Mouse (Mus musculus): Measurements from ENCODE around the gene Polr3gl.

The Polr3gl gene

GRCm38 (mm10) chr3:96555041-96555596, 38.9 kb downstream of the Polr3gl start:
- DNase-seq = no peak

- no peak for DNase-seq
These were observed 39.7 kb downstream of the Polr3gl start for GRCm38 (mm10) chr3:96554251-96554650.

GRCm38 (mm10) chr3:96553601-96554000, 40.4 kb downstream of the Polr3gl start:
- DNase-seq = no peak

- no peak for DNase-seq
These were observed 42.1 kb downstream of the Polr3gl start for GRCm38 (mm10) chr3:96551890-96552289.

DNA sequence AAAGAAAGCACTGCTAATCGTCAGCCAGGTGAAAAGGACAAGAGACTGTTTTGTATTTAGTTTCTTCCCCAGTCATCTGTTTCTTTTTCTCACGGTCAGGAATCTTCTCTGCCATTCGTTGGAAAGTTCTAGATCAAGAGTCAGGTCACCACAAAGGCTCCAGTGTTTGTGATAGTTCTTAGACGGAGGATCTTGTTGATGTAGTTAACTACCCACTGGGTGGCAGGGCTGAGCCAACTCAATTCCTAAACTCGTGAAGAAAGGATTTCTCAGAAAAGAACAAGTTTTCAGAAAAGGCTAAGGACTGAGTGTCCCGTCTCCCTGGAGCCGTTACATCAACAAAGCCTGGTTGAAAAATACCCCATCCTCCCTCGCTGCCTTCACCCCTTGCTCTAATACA, 42.8 kb downstream of the Polr3gl start:
- no peak for DNase-seq

DNA sequence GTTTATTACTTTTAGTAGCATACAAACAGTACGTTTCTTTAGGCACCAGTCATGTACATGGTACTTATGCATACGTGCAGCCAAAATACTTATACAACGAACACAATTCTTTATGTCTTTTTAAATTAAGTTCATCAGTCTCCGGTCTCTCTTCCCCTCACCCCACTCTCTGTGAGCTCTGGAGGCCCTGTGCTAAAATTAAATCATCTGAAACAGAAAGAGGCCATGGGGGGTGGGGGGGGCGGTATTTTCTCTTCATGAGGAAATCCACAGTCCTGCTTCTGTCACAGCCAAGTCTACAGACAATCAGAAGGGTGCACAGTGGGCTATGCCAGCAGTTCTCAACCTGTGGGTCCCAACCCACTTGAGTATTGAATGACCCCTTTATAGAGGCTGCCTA, 44.6 kb downstream of the Polr3gl start:
- DNase-seq = no peak

DNA sequence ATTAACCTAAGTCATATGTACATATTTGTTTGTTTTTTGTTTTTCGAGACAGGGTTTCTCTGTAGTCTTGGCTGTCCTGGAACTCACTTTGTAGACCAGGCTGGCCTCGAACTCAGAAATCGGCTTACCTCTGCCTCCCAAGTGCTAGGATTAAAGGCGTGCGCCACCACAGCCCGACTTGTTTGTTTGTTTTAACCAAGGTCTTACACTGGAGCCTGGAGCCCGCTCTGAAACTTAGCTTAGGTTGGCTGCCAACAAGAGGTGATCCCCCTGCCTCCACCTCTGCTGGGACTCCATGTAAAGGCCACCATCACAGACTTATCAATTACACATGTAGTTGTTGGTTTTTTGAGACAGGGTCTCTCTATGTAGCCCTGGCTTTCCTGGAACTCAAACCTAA, 45.2 kb downstream of the Polr3gl start:
- DNase-seq = no peak

- DNase-seq = peak; percentile 72
These were observed 46.5 kb downstream of the Polr3gl start for GRCm38 (mm10) chr3:96547389-96547960.

DNA sequence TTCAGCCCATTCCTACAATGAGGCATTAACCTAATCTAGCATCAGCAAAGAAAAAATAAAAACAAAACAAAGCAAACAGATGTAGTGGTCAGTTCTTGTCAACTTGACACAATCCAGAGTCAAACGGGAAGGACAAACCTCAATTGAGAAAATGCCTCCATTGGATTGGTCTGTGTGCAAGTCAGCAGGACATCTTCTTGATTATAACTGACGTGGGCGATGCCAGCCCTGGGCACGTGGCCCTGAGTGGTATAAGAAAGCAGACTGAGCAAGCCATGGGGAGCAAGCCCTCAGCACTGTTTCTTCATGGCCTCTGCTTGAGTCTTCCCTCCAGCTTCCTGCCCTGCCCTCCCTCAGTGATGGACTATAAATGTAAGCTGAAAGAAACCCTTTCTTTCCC, 47.1 kb downstream of the Polr3gl start:
- DNase-seq = no peak

- DNase-seq = no peak
These were observed 48.4 kb downstream of the Polr3gl start for GRCm38 (mm10) chr3:96545565-96545964.

DNA sequence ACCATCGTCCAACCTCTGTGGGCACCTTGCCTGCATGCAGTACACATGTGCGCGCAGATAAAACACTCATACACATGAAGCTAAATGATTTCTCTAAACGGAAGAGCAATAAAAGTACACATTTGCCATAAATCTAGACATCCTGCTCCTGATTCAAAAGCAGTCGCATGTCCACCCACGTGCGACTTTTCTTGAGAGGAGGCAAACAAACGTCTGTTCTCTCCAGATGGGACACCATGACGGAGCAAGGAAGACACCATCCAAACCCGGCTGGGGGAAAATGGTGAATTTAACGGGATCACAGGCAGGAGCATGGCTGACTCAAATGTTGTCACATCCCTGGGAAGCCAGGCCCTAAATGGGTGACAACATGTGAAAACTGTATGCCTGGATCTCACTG, 50.6 kb downstream of the Polr3gl start:
- no peak for DNase-seq

GRCm38 (mm10) chr3:96542554-96542953, 51.4 kb downstream of the Polr3gl start:
- DNase-seq = no peak

DNA sequence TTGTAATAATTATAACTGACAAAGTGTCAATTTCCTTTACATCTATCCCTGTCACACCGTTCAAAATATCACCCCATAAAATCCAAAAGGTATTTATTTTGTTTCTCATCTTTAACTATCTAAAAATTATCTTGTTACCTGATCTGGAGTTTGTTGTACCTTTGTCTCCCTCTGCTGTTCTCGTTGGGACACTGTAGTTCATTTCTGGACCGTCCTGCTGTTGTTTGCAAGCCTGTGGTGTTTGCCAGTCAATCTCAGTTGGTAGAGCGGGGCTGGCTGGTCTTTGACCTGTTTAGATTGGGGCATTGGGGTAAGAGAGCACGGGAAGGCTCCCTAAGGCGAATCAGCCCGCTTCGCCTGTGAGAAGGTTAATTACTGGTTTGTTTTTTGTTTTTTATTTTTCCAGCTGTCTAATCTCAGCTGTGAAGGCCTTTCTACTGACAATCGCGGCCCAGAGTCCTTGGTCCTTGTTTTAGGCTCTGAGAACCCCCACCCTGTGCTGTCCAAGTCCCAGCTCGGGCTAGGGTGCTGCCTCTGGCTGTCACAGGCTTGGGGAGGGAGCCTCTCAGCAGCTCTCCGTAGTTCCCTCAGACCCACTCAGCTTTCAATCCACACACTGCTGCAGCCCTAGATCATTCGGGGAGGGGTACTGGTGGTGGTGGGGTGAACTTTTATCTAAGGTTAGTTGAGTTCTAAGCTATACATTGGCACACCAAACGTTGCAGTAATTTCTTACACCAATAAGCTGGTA, 52.5 kb downstream of the Polr3gl start:
- no peak for DNase-seq

DNA sequence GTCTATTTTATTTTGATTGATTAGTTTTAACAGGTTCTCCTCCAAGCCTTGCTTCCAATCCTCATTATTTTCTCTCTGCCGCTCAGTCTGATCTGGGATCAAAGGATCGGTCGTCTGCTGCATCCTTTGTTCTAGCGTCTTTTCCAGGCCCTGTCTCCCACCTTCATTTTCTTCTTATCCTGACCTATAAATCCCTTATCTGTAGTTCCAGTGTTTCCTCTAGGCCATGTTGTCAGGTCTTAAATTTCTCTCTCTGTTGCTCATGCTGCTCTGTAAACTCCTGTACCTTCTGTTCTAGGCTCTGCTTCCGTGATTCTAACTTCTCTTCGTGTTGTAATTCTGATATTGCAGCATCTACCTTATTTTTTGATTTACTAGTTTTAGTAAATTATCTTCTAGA, 53.2 kb downstream of the Polr3gl start:
- DNase-seq = no peak

- DNase-seq = no peak
These were observed 54.7 kb downstream of the Polr3gl start for GRCm38 (mm10) chr3:96539316-96539715.

- DNase-seq = no peak
These were observed 59.7 kb downstream of the Polr3gl start for GRCm38 (mm10) chr3:96534300-96534699.

GRCm38 (mm10) chr3:96532050-96532449, 61.9 kb downstream of the Polr3gl start:
- DNase-seq = no peak

- no peak for DNase-seq
These were observed 65.5 kb downstream of the Polr3gl start for GRCm38 (mm10) chr3:96528506-96528905.
